8 mouse cellular contexts compared by ENCODE assay signal in genomic region chr12:112941776-112942713, GRCm38 (mm10). TPM values are rescaled to one million over a fixed set of nuclear protein-coding genes. Genes with fewer than 3 reads are reported as not detected.
DNase-seq lines count a peak whose midpoint lies in the region; ATAC-seq and TF ChIP-seq lines count a peak whose summit lies in the region.

Gene Nudt14, minus strand, starts transcription at chr12:112942124.

- H3K36me3 ChIP-seq in CH12.LX (replicated peaks in 1 of 2; ENCODE audit: control insufficient read depth in 1 of 2, insufficient read depth in 1 of 2, low read length in 1 of 2), result peaks cover 0 to 6% of the 10 kb centered on the region in 2 experiments
- no peaks in the 10 kb centered on the region for H3K36me3 ChIP-seq in forebrain, embryonic 11.5 days (ENCODE audit: control insufficient read depth, insufficient read depth, low read length)
- H3K36me3 ChIP-seq in heart, postnatal 0 days (replicated peaks; ENCODE audit: control insufficient read depth, insufficient read depth, low read length), result no peaks in the 10 kb centered on the region
- H3K36me3 ChIP-seq in neural tube, embryonic 15.5 days, result no peaks in the 10 kb centered on the region

- peaks cover 12 to 33% of the 10 kb centered on the region in 2 experiments for H3K4me1 ChIP-seq in CH12.LX (ENCODE audit: control insufficient read depth in 1 of 2, insufficient read depth in 2 of 2)
- H3K4me1 ChIP-seq in forebrain, embryonic 11.5 days (replicated peaks; ENCODE audit: control insufficient read depth, insufficient read depth, low read length), result peaks cover 2% of the 10 kb centered on the region; the same call in 1 of the 2 replicates
- H3K4me1 ChIP-seq in heart, postnatal 0 days (ENCODE audit: control insufficient read depth, insufficient read depth), result peaks cover 4% of the 10 kb centered on the region; the same call in 1 of the 2 replicates
- H3K4me1 ChIP-seq in lung, adult 2 months (ENCODE audit: control insufficient read depth, insufficient read depth, low read length), result peaks cover 12% of the 10 kb centered on the region
- peaks cover 23% of the 10 kb centered on the region for H3K4me1 ChIP-seq in neural tube, embryonic 15.5 days

- peak; percentile 77 for DNase-seq in CH12.LX (ENCODE audit: extremely low read depth)
- DNase-seq in brain, embryonic 14.5 days (ENCODE audit: low read depth), result peak; percentile 78
- peak; percentile 86 for DNase-seq in forebrain, embryonic 11.5 days (ENCODE audit: low spot score)
- peak; percentile 78 for DNase-seq in heart, postnatal 0 days (ENCODE audit: low spot score)
- peak; percentile 85 to 93 for DNase-seq in kidney, postnatal 36 days
- DNase-seq in lung, adult 2 months, result peak; percentile 86
- DNase-seq in testis, postnatal 14 days (ENCODE audit: low spot score), result peak; percentile 78

- peak within 1 kb of the TSS; percentile 68 to 82 (median 74) for H3K4me3 ChIP-seq in CH12.LX (replicated peaks in 1 of 3; ENCODE audit: low read depth in 2 of 3, low read length in 2 of 3, poor library complexity in 1 of 3)
- H3K4me3 ChIP-seq in forebrain, embryonic 11.5 days (ENCODE audit: low read depth, low read length), result peak within 1 kb of the TSS; percentile 68
- H3K4me3 ChIP-seq in heart, postnatal 0 days (ENCODE audit: low read depth, low read length), result peak within 1 kb of the TSS; percentile 68
- H3K4me3 ChIP-seq in lung, adult 2 months (replicated peaks; ENCODE audit: extremely low read depth, low read depth, low read length), result peak within 1 kb of the TSS; percentile 91
- H3K4me3 ChIP-seq in neural tube, embryonic 15.5 days (replicated peaks), result peak within 1 kb of the TSS; percentile 76

- peak within 1 kb of the TSS; percentile 56; the same call in 1 of the 2 replicates for H3K27ac ChIP-seq in CH12.LX (ENCODE audit: insufficient read depth, low read depth)
- H3K27ac ChIP-seq in forebrain, embryonic 11.5 days (ENCODE audit: low read depth, low read length), result peak within 1 kb of the TSS; percentile 46; the same call in 1 of the 2 replicates
- peak within 1 kb of the TSS; percentile 63 for H3K27ac ChIP-seq in heart, postnatal 0 days (ENCODE audit: low read depth)
- peak within 1 kb of the TSS; percentile 83 for H3K27ac ChIP-seq in neural tube, embryonic 15.5 days (replicated peaks)

- peak; percentile 81 for ATAC-seq in forebrain, embryonic 11.5 days (replicated peaks; ENCODE audit: low FRiP score)
- ATAC-seq in heart, postnatal 0 days (ENCODE audit: insufficient read depth, low read depth), result peak; percentile 77
- peak; percentile 86 for ATAC-seq in neural tube, embryonic 15.5 days (ENCODE audit: low FRiP score)

- peak within 1 kb of the TSS; percentile 90 for H3K4me2 ChIP-seq in CH12.LX (ENCODE audit: insufficient read depth, low read depth, poor library complexity, severe bottlenecking)
- H3K4me2 ChIP-seq in forebrain, embryonic 11.5 days (ENCODE audit: low read depth, low read length, severe bottlenecking), result peak within 1 kb of the TSS; percentile 67
- peak within 1 kb of the TSS; percentile 68 for H3K4me2 ChIP-seq in heart, postnatal 0 days (ENCODE audit: low read depth, low read length)
- H3K4me2 ChIP-seq in neural tube, embryonic 15.5 days, result peak within 1 kb of the TSS; percentile 82

- peaks cover 2% of the 10 kb centered on the region for H3K27me3 ChIP-seq in CH12.LX (replicated peaks)
- H3K27me3 ChIP-seq in forebrain, embryonic 11.5 days (ENCODE audit: control insufficient read depth, insufficient read depth, low read length), result no peaks in the 10 kb centered on the region
- H3K27me3 ChIP-seq in heart, postnatal 0 days (ENCODE audit: control insufficient read depth, insufficient read depth, low read length), result 0 out of 2 replicates have a peak, but pooled peaks cover 8% of the 10 kb centered on the region
- no peaks in the 10 kb centered on the region for H3K27me3 ChIP-seq in neural tube, embryonic 15.5 days (replicated peaks)

- no peaks in the 10 kb centered on the region for H3K79me2 ChIP-seq in CH12.LX (replicated peaks; ENCODE audit: control insufficient read depth, extremely low read depth, insufficient read depth, poor library complexity, severe bottlenecking)

- peak; percentile 62 for TF ChIP-seq POLR2A in CH12.LX (IDR thresholded peaks at IDR 0.05; ENCODE audit: low read depth, low read length)
- TF ChIP-seq POLR2A in brain, embryonic 14.5 days (IDR thresholded peaks at IDR 0.05; ENCODE audit: borderline replicate concordance, extremely low read depth, insufficient read depth, insufficient read length, poor library complexity, severe bottlenecking), result 0 out of 2 replicates have a peak, but pooled peaks have one; percentile 26
- peak; percentile 62; the same call in 1 of the 2 replicates for TF ChIP-seq POLR2A in lung, adult 2 months (IDR thresholded peaks at IDR 0.05; ENCODE audit: borderline replicate concordance, extremely low read depth, low read depth, low read length)

- dilution Hi-C loops in CH12.LX (cut with MboI; ENCODE audit: extremely low pct_ligation_motif_present, extremely low pct_unique_long_range_greater_than_20kb, low sequenced_read_pairs), result no loop called here

- H3K9ac ChIP-seq in CH12.LX (ENCODE audit: insufficient read depth, low read depth), result peak within 1 kb of the TSS; percentile 92
- peak within 1 kb of the TSS; percentile 80 for H3K9ac ChIP-seq in forebrain, embryonic 11.5 days (ENCODE audit: low read length)
- peak within 1 kb of the TSS; percentile 65 for H3K9ac ChIP-seq in heart, postnatal 0 days (replicated peaks; ENCODE audit: low read depth, low read length)
- H3K9ac ChIP-seq in neural tube, embryonic 15.5 days (replicated peaks), result peak within 1 kb of the TSS; percentile 85

- in situ Hi-C loops in CH12.LX (cut with MboI; ENCODE audit: low pct_ligation_motif_present, low pct_unique_long_range_greater_than_20kb, low sequenced_read_pairs), result loop anchor here (5.0 kb wide), 1 partner anchor 70 kb away; no protein-coding TSS in a partner anchor

- H3K9me3 ChIP-seq in CH12.LX (replicated peaks; ENCODE audit: low read length), result no peaks in the 10 kb centered on the region
- H3K9me3 ChIP-seq in forebrain, embryonic 11.5 days (ENCODE audit: control insufficient read depth, low read length), result no peaks in the 10 kb centered on the region
- no peaks in the 10 kb centered on the region for H3K9me3 ChIP-seq in heart, postnatal 0 days (replicated peaks; ENCODE audit: control insufficient read depth, low read length)
- no peaks in the 10 kb centered on the region for H3K9me3 ChIP-seq in neural tube, embryonic 15.5 days (replicated peaks)

- no peak for TF ChIP-seq RAD21 in CH12.LX (IDR thresholded peaks at IDR 0.05; ENCODE audit: low read depth, low read length)

- no peak for TF ChIP-seq EP300 in CH12.LX (IDR thresholded peaks at IDR 0.05; ENCODE audit: low read length)
- TF ChIP-seq EP300 in heart, postnatal 0 days (IDR thresholded peaks at IDR 0.05; ENCODE audit: low read depth), result no peak

- 2% methylated on average over 48 of the region's 58 CpGs for WGBS in forebrain, embryonic 11.5 days
- WGBS in heart, postnatal 0 days, result 2% methylated on average over 56 of the region's 58 CpGs
- 2% methylated on average over 53 of the region's 58 CpGs for WGBS in lung, adult 2 months
- 2% methylated on average over 58 of the region's 58 CpGs for WGBS in neural tube, embryonic 15.5 days

- no peak for TF ChIP-seq CTCF in CH12.LX (conservative IDR thresholded peaks at IDR 0.05 in 1 of 2, IDR thresholded peaks at IDR 0.05 in 1 of 2; ENCODE audit: low read depth in 2 of 2, low read length in 2 of 2)
- TF ChIP-seq CTCF in brain, embryonic 14.5 days (IDR thresholded peaks at IDR 0.05; ENCODE audit: borderline replicate concordance, extremely low read depth, insufficient read depth, insufficient read length), result no peak
- no peak for TF ChIP-seq CTCF in heart, postnatal 0 days (IDR thresholded peaks at IDR 0.05; ENCODE audit: low read depth)
- no peak for TF ChIP-seq CTCF in lung, adult 2 months (IDR thresholded peaks at IDR 0.05; ENCODE audit: insufficient read depth, low read length)

TF ChIP-seq in CH12.LX, 34 proteins besides CTCF, POLR2A, EP300 and RAD21:
- TF ChIP-seq TBP (conservative IDR thresholded peaks at IDR 0.05; ENCODE audit: low read depth, low read length), result no peak
- TF ChIP-seq CHD2 (IDR thresholded peaks at IDR 0.05; ENCODE audit: low read length), result no peak
- TF ChIP-seq USF1 (IDR thresholded peaks at IDR 0.05; ENCODE audit: low read depth, low read length), result no peak
- peak; percentile 67 for TF ChIP-seq NRF1 (IDR thresholded peaks at IDR 0.05; ENCODE audit: low read depth, low read length)
- TF ChIP-seq NELFE (IDR thresholded peaks at IDR 0.05; ENCODE audit: low read depth, low read length), result peak; percentile 50
- TF ChIP-seq MAZ (IDR thresholded peaks at IDR 0.05; ENCODE audit: low read depth, low read length), result no peak
- 0 out of 2 replicates have a peak, but pooled peaks have one; percentile 8 for TF ChIP-seq ELF1 (IDR thresholded peaks at IDR 0.05; ENCODE audit: low read depth, low read length)
- TF ChIP-seq ZMIZ1 (IDR thresholded peaks at IDR 0.05; ENCODE audit: low read depth, low read length), result no peak
- TF ChIP-seq TCF12 (IDR thresholded peaks at IDR 0.05; ENCODE audit: low read depth, low read length), result no peak
- TF ChIP-seq ETS1 (conservative IDR thresholded peaks at IDR 0.05; ENCODE audit: low read depth, low read length), result no peak
- TF ChIP-seq ZNF384 (IDR thresholded peaks at IDR 0.05; ENCODE audit: low read depth, low read length), result no peak
- no peak for TF ChIP-seq JUND (conservative IDR thresholded peaks at IDR 0.05; ENCODE audit: low read depth, low read length)
- no peak for TF ChIP-seq GABPA (IDR thresholded peaks at IDR 0.05; ENCODE audit: insufficient replicate concordance, low read depth, low read length)
- TF ChIP-seq USF2 (conservative IDR thresholded peaks at IDR 0.05; ENCODE audit: low read depth, low read length), result no peak
- no peak for TF ChIP-seq MEF2A (IDR thresholded peaks at IDR 0.05; ENCODE audit: borderline replicate concordance, low read depth, low read length)
- no peak for TF ChIP-seq MYC (IDR thresholded peaks at IDR 0.05; ENCODE audit: low read depth, low read length)
- TF ChIP-seq SMC3 (IDR thresholded peaks at IDR 0.05; ENCODE audit: low read depth, low read length), result no peak
- TF ChIP-seq PAX5 (IDR thresholded peaks at IDR 0.05; ENCODE audit: low read length), result no peak

RNA-seq across cellular contexts. Expression of gene Nudt14, which starts in this region (rescaled TPM):
- total RNA-seq in CH12.LX (2012; rRNA removed) (15.9 and 23.9 TPM in 2 replicates), CH12.LX (2014; rRNA removed) (17.7 and 19.7 TPM in 2 replicates)
- polyA plus RNA-seq in CH12.LX (2012; ENCODE audit: insufficient read length, low read depth), result 20.0 and 20.7 TPM in 2 replicates
- polyA plus RNA-seq in brain, embryonic 14.5 days (2012; rRNA removed), result 34.9 and 47.3 TPM in 2 replicates
- 57.6 and 59.2 TPM in 2 replicates for polyA plus RNA-seq in forebrain, embryonic 11.5 days (2014; fragmentation: Nextera tagmentation; extraction: Ambion mirVana)
- total RNA-seq in heart, postnatal 0 days (2014; rRNA removed; ENCODE audit: low replicate concordance), result 13.5 and 33.9 TPM in 2 replicates
- 28.2 and 33.2 TPM in 2 replicates for polyA plus RNA-seq in heart, postnatal 0 days (2015; fragmentation: Nextera tagmentation; extraction: Ambion mirVana)
- 43.4 and 47.4 TPM in 2 replicates for polyA plus RNA-seq in lung, adult 2 months (2012; rRNA removed)
- 62.4 and 66.8 TPM in 2 replicates for polyA plus RNA-seq in neural tube, embryonic 15.5 days (2015; fragmentation: Nextera tagmentation; extraction: Ambion mirVana)

Comparison
In these comparisons a context has a peak if more than half of its experiments do, and no peak if none do; other contexts are left out.
1. Peak in every context shown above with its lines: DNase-seq, ATAC-seq, H3K4me3 ChIP-seq and H3K27ac ChIP-seq.